Mouse (Mus musculus): ENCODE results near the gene Srsf12.

DNA sequence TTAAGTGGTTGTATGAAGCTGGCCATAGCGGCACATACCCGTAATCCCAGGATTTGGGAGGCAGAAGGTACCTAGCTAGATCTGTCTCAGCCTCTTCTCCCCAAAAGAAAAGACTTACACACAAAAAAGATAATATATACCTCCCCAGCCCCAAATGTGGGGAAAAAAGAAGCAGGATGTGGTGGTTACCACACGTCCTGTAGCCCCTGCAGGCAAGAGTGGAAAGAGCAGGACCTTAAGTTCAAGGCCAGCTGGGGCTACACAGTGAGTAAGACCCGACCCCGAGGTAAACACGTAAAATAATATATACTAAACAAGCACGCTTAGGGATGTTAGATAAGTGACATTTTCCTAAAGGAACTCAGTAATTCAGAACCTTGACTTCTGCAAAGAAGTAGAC, 18.4 kb downstream of the Srsf12 start:
- no peak for TF ChIP-seq GATA1 (IDR thresholded peaks at IDR 0.05; ENCODE audit: borderline replicate concordance, low read length)
- no peak for TF ChIP-seq FLI1 (IDR thresholded peaks at IDR 0.05; ENCODE audit: low read length)

Measured in megakaryocyte, embryonic 14.5 days (primary cell).